Mouse (Mus musculus) MEL (cell line): ENCODE results near the gene 7420426K07Rik.

Experiments
- BHLHE40 ChIP-seq: IDR thresholded peaks from 2 replicates; pipeline ENCODE4 v1.6.1; 2012; ENCODE audit warnings: low read depth, mild to moderate bottlenecking, inconsistent platforms, low read length, improper control_type of control experiment, borderline replicate concordance
- CHD2 ChIP-seq: IDR thresholded peaks from 2 replicates; pipeline ENCODE4 v1.6.1; 2011; ENCODE audit warnings: low read length, improper control_type of control experiment
- USF1 ChIP-seq: IDR thresholded peaks from 2 replicates; pipeline ENCODE4 v1.6.1; 2014; ENCODE audit warnings: low read depth, mild to moderate bottlenecking, inconsistent platforms, low read length, improper control_type of control experiment, moderate library complexity

DNA sequence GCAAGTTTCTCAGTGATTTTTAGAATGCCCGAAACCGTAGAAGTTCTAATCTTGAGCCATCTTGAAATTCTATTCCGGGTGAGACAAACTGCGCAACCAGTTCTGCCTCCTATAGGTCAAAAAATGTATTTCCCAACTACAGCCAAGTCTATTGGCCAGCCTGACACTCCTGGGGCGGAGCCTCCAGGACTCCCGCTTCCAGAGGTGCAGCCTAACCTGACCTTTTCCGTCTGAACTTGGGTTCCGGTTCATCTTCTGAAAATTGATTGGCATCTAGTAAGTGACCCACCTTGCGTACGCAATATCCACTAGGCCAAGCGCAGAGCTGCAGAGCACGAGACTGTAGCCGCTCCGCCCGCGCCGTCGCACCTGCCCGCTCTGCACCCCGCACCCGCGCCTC lies 38.3 kb upstream of the 7420426K07Rik start, which contains the start of gene Prr23a3:
- no peak for TF ChIP-seq BHLHE40
- no peak for TF ChIP-seq CHD2
- no peak for TF ChIP-seq USF1
